Mouse (Mus musculus): ENCODE measurements around the gene Rpl39. TPM values are rescaled to one million over a fixed set of nuclear protein-coding genes. Genes with fewer than 3 reads are reported as not detected.

The Rpl39 gene
- 514 TPM for polyA plus RNA-seq (2017; shearing (Covaris generic))

DNA sequence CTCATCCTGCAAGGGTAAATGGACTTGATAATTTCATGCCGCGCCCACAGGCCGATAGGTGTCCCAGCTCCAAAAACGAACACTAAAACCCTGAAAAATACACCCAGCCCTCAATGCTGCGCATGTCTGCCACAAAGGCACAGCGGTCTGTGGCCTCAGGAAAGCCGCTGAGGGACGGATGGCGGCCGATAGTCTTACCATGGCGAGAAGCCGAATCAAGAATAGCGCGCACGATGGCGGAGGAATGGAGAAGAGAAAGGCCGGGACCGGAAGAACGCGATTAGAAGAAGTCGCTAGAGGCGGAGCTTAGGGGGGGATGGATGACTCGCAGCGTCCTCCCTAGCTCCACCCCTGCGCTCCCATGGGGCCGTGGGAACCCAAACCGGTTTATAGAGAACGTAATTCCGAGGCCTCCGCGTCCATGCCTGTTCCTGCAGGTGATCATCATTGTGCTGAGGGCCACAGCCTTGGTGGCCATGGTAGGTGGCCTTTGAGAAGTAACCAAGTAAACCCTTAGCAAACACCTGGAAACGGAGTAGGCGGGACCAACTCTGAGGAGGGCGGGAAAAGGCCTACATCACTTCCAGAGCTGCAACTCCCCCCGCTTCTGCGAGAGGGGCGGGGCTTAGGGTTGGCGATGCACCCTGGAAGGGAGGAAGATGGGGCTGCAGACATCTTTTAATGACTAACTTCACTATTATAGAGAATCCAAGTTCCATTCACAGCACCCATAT, at the start of gene Rpl39:
TSS of gene Rpl39 (minus strand) at position 476 of the 734 bp plus-strand sequence.

GRCm38 (mm10) chrX:37126671-37127358, 41.6 kb upstream of the Rpl39 start, which contains the start of gene Nkap:
Nkap (plus strand) TSS chrX:37126795.

GRCm38 (mm10) chrX:37110193-37110880, 25.1 kb upstream of the Rpl39 start, which contains the start of gene Upf3b:
Upf3b (minus strand) TSS chrX:37110322.

GRCm38 (mm10) chrX:37048066-37048889, 36.9 kb downstream of the Rpl39 start, which contains the start of gene Sowahd:
Sowahd (plus strand) TSS chrX:37048845.

Other genes starting within 250 kb of the Rpl39 start
- gene Ube2a, start 211.5 kb downstream of the Rpl39 start, polyA plus RNA-seq (2017; shearing (Covaris generic)): 159 TPM
- gene C330007P06Rik, start 211.3 kb downstream of the Rpl39 start, polyA plus RNA-seq (2017; shearing (Covaris generic)): 22.3 TPM
- gene Nkrf, start 182.5 kb downstream of the Rpl39 start, polyA plus RNA-seq (2017; shearing (Covaris generic)): 2.9 TPM
- gene Sept6, start 93.6 kb downstream of the Rpl39 start, polyA plus RNA-seq (2017; shearing (Covaris generic)): 141 TPM
- not detected for gene Sowahd, start 36.6 kb downstream of the Rpl39 start, polyA plus RNA-seq (2017; shearing (Covaris generic))
- 13.0 TPM for gene Upf3b, start 24.9 kb upstream of the Rpl39 start, polyA plus RNA-seq (2017; shearing (Covaris generic))
- gene Nkap, start 41.4 kb upstream of the Rpl39 start, polyA plus RNA-seq (2017; shearing (Covaris generic)): 16.9 TPM
- gene Akap14, start 83.4 kb upstream of the Rpl39 start, polyA plus RNA-seq (2017; shearing (Covaris generic)): not detected
- gene Ndufa1, start 105.8 kb upstream of the Rpl39 start, polyA plus RNA-seq (2017; shearing (Covaris generic)): 154 TPM
- 6.5 TPM for gene Rnf113a1, start 105.8 kb upstream of the Rpl39 start, polyA plus RNA-seq (2017; shearing (Covaris generic))
- gene Gm9, start 125.6 kb upstream of the Rpl39 start, polyA plus RNA-seq (2017; shearing (Covaris generic)): not detected
- gene Rhox1, start 136.9 kb upstream of the Rpl39 start, polyA plus RNA-seq (2017; shearing (Covaris generic)): not detected
- not detected for gene Rhox2a, start 159.6 kb upstream of the Rpl39 start, polyA plus RNA-seq (2017; shearing (Covaris generic))
- not detected for gene Rhox3a, start 164.5 kb upstream of the Rpl39 start, polyA plus RNA-seq (2017; shearing (Covaris generic))
- 0.37 TPM for gene Rhox4a, start 179.9 kb upstream of the Rpl39 start, polyA plus RNA-seq (2017; shearing (Covaris generic))

Data from naive thymus-derived CD4-positive, alpha-beta T cell, adult 5 months (primary cell).